Mouse (Mus musculus): Measurements from ENCODE around the gene Mlc1.

The Mlc1 gene

DNA sequence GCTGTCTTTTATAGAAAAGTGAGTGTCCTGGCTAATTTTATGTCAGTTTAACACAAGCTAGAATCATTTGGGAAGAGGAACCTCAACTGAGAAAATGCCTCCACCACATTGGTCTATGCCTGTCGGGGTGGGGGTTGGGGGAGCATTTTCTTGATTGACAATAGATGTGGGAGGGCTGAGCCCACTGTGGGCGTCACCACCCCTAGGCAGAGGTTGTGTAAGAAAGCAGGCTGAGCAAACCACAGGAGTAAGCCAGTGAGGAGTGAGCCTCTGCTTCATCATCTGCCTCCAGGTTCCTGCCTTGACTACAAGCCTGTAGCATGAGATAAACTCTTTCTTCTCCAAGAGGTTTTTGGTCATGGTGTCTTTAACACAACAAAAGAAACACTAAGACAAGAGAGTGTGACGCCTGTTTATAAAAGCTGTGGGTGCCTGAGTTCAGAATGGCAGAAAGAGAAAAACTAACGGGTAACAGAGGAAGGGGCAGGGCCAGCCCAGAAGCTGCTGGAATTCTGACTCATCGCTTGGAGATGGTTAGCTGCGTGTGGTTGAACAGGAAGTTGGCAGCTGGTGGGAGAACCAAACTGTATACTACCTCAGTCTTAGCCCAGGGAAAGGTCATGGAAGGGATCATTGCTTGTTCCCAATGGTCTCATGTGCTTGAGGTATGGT, 42.1 kb downstream of the Mlc1 start:
- DNase-seq, result no peak

DNA sequence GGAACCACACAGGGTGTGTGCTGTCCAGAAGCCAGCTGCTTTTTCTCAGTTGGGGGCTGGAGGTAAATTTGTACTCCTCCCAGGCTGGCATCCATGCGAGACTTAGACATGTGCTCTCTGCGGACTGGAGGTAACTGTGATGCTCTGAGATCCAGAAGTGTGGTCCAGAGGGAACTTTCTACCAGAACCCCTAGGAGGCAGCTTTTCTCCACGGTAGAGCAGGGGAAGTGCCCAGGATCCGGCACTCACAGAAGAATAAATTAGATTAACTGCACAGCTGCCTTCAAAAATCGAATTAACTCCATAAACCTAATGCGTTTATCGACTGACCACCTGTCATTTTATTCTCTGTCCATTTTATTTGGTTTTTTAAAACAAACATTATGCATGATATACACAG, 44.7 kb downstream of the Mlc1 start:
- DNase-seq, result no peak

DNA sequence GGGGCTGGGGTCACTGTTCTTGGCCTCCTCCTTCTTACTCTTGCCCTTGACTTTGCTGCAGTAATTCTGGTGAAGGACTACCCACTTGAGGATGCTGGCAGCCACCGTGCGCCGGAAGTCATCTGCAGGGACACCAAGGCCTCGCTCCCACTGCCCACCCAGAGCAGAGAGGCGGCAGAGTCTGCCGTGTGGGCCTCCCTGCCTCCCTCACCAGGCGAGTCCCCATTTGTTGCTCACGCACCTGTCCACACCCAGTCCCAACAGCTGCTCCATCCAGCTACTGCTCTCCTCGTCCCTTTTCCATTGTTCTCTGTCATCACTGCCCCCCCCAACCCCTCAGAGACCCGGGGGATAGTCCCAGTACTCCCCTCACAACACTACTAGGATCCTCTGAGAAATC, 46.1 kb downstream of the Mlc1 start:
- DNase-seq, result no peak

DNA sequence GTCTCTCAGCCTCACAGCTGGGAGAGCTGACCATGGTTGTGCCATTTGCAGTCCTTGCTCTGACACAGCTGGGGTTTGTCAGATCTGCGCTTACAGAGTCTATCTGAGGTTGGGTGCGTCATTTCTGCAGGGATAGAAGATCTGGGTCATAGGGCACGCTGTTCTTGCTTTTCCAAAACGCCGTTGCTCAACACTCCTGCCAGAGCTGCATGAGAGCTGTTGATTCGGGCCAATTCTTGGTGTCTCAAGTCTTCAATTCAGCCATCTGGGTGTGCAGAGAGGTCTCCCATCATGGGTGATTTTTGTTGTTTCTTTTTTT, 56.9 kb downstream of the Mlc1 start:
- peak; percentile 32 to 64 for DNase-seq

DNA sequence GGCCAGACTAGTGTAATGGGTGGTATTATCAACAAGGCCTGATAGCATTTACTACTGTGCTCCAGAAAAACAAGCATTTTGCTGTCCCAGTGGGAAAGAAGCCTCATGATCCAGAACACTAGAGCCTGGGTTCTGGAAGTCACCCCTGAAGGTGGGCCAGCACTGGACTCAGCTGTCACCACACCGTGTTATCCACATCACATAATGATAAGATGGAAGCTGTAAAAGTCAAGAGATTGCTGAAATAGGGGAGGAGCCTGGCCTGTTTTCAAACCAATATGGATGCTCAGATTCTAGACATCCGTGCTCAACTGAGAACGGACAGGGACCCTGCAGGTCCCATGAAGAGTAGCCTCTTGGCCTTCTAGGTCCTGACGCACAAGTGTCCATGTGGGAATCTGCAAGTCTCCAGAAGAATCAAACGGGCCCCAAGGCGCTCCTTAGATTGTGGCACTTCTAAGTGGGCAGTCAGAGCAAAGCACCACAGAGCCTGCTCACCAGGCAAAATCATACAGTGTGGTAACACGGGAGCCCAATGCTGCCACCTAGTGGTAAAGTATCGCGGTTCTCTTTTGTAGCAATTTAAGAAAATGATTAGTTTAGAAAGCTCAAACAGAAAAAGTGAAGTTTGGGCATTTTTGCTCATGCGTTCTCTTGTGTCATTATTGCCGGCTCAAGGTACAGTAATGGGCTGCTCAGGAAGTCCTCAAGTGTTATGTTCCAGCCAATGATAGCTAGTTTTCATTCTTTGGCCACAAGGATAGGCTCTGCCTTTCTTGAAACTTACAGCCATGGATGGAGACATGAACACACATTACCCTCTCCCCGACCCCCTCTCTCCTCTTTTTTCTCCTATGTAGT, 57.4 kb downstream of the Mlc1 start:
- peak; percentile 85 to 92 for DNase-seq

DNA sequence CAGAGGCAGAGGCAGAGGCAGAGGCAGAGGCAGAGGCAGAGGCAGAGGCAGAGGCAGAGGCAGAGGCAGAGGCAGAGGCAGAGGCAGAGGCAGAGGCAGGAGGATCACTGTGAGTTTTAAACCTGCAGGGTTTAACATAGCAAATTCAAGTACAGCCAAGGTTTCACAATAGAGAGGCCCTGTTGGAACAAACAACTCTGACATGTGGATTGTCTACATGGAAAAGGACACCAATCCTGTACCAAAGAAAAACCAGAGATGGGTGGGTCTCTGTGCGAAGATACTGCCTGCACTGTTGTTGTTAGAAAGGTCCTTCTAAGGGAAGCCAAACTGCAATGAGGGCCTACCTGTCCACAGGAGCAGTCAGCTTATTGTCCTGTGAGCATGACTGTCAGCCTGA, 58.7 kb downstream of the Mlc1 start:
- no peak for DNase-seq

DNA sequence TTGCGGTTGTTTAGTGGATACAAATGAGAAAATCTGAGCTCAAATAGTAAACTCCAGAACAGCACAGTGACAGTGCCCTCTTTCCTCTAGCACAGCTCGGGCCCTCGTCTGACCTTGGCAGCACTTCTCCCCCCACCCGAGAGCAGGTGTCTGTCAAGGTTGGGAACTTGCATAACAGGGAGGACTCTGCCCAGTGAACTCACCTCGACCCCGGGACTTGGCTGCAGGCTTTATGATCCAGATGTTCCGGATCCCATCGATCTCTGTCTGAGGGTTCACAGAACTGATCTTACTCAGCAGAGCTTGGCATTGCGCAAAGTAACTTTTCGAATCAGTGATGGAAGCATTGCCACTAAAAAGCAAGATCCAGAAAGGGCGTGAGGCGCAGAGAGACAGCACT, 59.5 kb downstream of the Mlc1 start:
- peak; percentile 80 to 95 for DNase-seq

DNA sequence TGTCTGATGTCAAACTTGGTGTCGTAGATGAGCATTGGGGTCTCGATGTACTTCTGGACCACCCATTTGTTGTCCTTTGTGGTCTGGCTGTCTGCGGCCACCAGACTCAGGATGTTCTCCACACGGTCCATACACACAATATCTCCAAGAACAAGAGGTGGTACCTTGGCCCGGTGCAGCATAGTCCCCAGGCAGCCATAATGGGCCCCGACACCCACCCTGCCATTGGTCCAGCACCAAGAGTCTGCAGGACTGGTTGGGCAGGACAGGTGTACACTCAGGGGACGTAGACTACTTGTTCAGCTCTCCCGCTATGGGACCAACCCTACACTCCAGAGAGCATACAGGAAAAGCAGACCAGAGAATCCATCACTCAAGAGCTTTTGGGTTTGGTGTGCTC, 61.7 kb downstream of the Mlc1 start:
- DNase-seq, result no peak

DNA sequence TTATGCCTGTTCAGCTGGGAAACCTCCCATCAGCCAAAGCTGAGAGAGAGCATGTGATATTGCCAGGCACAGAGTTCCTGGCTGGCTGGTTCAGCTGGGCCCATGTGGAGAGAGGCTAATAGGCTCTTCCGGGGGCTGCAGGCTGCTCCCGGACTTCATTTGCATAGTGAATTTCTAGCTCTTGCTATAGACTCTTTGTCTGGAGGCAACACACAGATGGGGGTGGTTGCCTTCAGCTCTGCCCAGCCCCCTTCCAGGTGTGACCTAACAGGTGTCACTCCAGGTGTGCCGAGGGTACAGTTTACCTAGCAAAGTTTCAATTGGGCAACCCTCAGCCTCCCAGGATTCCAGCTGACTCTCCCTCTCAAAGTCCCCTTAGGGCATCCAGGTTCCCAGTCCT, 62.4 kb downstream of the Mlc1 start:
- DNase-seq, result peak in 1 of 2 experiments; percentile 48

DNA sequence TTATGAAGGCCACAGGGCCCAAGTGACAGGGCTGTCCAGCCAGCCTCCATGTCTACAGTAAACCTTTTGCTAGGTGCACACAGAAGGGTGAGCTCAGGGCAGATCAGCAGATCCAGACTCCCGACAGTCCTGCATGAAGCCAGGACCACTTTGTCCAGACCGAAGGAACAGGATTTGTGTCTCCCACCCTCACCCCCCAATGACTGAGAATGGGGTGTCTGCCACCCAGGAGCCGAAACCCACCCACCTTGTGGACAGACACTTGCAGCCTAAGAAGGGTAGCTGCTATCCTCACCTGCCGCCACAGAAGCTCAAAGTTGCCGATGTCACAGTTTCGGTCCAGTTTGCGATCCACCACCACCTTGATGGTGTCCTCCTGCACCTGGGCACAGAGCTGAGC, 63.8 kb downstream of the Mlc1 start:
- no peak for DNase-seq

DNA sequence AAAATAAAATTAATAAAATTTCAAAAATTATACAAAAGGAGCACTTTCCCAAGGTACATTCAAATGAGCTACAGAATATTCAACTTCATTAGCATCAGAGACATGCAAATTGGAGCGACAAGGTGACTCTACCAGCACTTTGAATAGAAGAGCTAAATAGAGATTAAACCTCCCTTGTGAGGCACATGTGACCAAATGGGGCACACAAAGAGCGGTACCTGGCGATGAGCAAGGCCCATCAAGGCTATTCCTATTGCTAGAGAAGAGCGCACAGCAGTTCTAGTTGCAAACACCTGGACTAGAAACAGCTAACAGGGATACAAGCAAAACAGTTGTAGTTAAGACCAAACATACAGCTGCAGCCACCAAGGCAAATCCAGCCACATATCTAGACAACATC, 72.5 kb downstream of the Mlc1 start:
- no peak for DNase-seq
